Mouse (Mus musculus) liver, embryonic 13.5 days (tissue): ENCODE data around the gene Gm21861. TPM values are rescaled to one million over a fixed set of nuclear protein-coding genes. Genes with fewer than 3 reads are reported as not detected.
"Not testable (repeated sequence)": the region's sequence is repeated elsewhere in the genome, so short reads cannot be mapped to it uniquely, and the experiment has no call there.

ENCODE experiments used
- ATAC-seq: fragments of 200-750 bp; cut with Nextera tagmentation; 2 replicates; pipeline ENCODE4 v1.8.0; 2017; ENCODE audit warnings: low read depth, mild to moderate bottlenecking, moderate number of reproducible peaks, moderate library complexity
- DNase-seq: peaks from one replicate; pipeline ENCODE4 v3.0.0; 2022
- H3K27ac ChIP-seq: fragments of 300-500 bp; sonication (generic); 2 replicates; pipeline ENCODE4 v1.5.1; 2015; ENCODE audit warnings: moderate library complexity, mild to moderate bottlenecking, inconsistent platforms
- H3K27me3 ChIP-seq: fragments of 300-500 bp; sonication (generic); 2 replicates; pipeline ENCODE4 v1.6.1; 2015; ENCODE audit warnings: mild to moderate bottlenecking, inconsistent platforms
- H3K36me3 ChIP-seq: fragments of 300-500 bp; sonication (generic); 2 replicates; pipeline ENCODE4 v1.6.1; 2015; ENCODE audit warnings: mild to moderate bottlenecking, inconsistent platforms
- H3K4me1 ChIP-seq: fragments of 300-500 bp; sonication (generic); replicated peaks from 2 replicates; pipeline ENCODE4 v1.6.1; 2015; ENCODE audit warnings: inconsistent platforms
- H3K4me2 ChIP-seq: fragments of 300-500 bp; sonication (generic); 2 replicates; pipeline ENCODE4 v1.6.1; 2015; ENCODE audit warnings: inconsistent platforms, mild to moderate bottlenecking, moderate library complexity
- H3K4me3 ChIP-seq: fragments of 300-500 bp; sonication (generic); replicated peaks from 2 replicates; pipeline ENCODE4 v1.5.1; 2015; ENCODE audit warnings: mild to moderate bottlenecking, inconsistent platforms
- H3K9ac ChIP-seq: fragments of 300-500 bp; sonication (generic); 2 replicates; pipeline ENCODE4 v1.6.1; 2015; ENCODE audit warnings: mild to moderate bottlenecking, inconsistent platforms
- H3K9me3 ChIP-seq: fragments of 300-500 bp; sonication (generic); replicated peaks from 2 replicates; pipeline ENCODE4 v1.6.1; 2016; ENCODE audit warnings: inconsistent platforms
- WGBS: fragments of 180-500 bp; shearing (Covaris S2); methylation state at CpG from one replicate; pipeline ENCODE4 v1.1.7; 2015; ENCODE audit not compliant: insufficient replicate concordance; 5-methylcytosine and 5-hydroxymethylcytosine counted together
- polyA plus RNA-seq: library from polyadenylated mRNA; unstranded; fragments of >200 nt; fragmentation: Nextera tagmentation; extraction: Ambion mirVana; gene quantifications from 2 replicates; pipeline ENCODE4 v1.2.1, GENCODE M21; 2015

The Gm21861 gene
- not detected in 2 replicates for polyA plus RNA-seq

GRCm38 (mm10) chrY:58814497-58814896 lies at the start of gene Gm21861:
TSS of gene Gm21861 (minus strand) at chrY:58814597.
- not testable (repeated sequence) for H3K9ac ChIP-seq, ATAC-seq, DNase-seq, H3K4me3 ChIP-seq, H3K27ac ChIP-seq, H3K4me2 ChIP-seq, H3K27me3 ChIP-seq, H3K9me3 ChIP-seq, H3K36me3 ChIP-seq, H3K4me1 ChIP-seq
- WGBS = no CpG with 5 or more reads among the region's 7 CpGs
